Mouse (Mus musculus): ENCODE measurements at regions not wholly inside any gene's neighbourhood (a gene's known extent, or its start where the extent isn't known, plus 50 kb on each side); places are given as distances from the start of the nearest gene placed in this dataset.

DNA sequence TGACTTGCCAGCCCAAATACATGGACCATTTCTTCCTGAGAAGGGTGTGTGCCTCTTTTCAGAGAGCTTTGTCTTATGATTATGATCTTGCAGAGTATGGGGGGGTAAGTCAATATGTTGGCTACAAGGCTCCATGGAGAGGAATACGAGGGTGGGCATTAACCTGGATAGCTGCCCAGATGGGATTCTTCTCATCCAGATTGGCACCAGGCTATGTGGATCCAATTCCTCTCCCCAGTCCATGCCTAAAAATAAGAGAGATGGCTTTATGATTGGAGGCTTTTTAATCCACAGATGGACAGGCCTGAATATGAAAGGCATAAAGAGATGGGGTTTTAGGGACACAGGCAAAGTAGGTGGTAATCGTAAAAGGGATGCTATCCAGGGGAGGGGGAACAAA, 187.6 kb downstream of the Nr2f2 start:
- no peak for TF ChIP-seq POLR2A (IDR thresholded peaks at IDR 0.05; ENCODE audit: low read depth, low read length)
- TF ChIP-seq CTCF (conservative IDR thresholded peaks at IDR 0.05; ENCODE audit: insufficient read depth, insufficient read length, low read depth, low read length), result no peak
